Mouse (Mus musculus) CD8-positive naive resting alpha-beta T cell, adult 2 months (primary cell): ENCODE measurements around the gene Ssbp3.

Experiments used
- DNase-seq, 2 experiments: peaks; one replicate each; pipeline ENCODE4 v3.0.0; 2022; ENCODE audit warnings: low read depth in 2 of 2, low spot score in 2 of 2

The Ssbp3 gene

GRCm38 (mm10) chr4:107045188-107045587 is 134.7 kb downstream of the Ssbp3 start:
- DNase-seq = no peak

GRCm38 (mm10) chr4:107047806-107048205 is 137.3 kb downstream of the Ssbp3 start:
- DNase-seq = no peak

- DNase-seq = no peak
These were observed 138.2 kb downstream of the Ssbp3 start for GRCm38 (mm10) chr4:107048568-107049162.

GRCm38 (mm10) chr4:107051889-107052288 is 141.4 kb downstream of the Ssbp3 start:
- DNase-seq = no peak

- DNase-seq = no peak
These were observed 142.6 kb downstream of the Ssbp3 start for GRCm38 (mm10) chr4:107052962-107053553.

- no peak for DNase-seq
These were observed 145.6 kb downstream of the Ssbp3 start for GRCm38 (mm10) chr4:107056088-107056487.

GRCm38 (mm10) chr4:107058346-107058745 is 147.8 kb downstream of the Ssbp3 start:
- no peak for DNase-seq

GRCm38 (mm10) chr4:107058781-107059180 is 148.3 kb downstream of the Ssbp3 start:
- no peak for DNase-seq

- no peak for DNase-seq
These were observed 151.1 kb downstream of the Ssbp3 start for GRCm38 (mm10) chr4:107061560-107061959.

GRCm38 (mm10) chr4:107063214-107063613 is 152.7 kb downstream of the Ssbp3 start:
- no peak for DNase-seq

- DNase-seq = no peak
These were observed 154.0 kb downstream of the Ssbp3 start for GRCm38 (mm10) chr4:107064394-107065098.

- peak; percentile 93 to 96 for DNase-seq
These were observed 156.0 kb downstream of the Ssbp3 start, which contains the start of the genes Mrpl37 and Cyb5rl for GRCm38 (mm10) chr4:107066252-107067124. Gene Mrpl37, minus strand, starts transcription at chr4:107066868. Gene Cyb5rl, plus strand, starts transcription at chr4:107066988.

GRCm38 (mm10) chr4:107067151-107067840 is 156.8 kb downstream of the Ssbp3 start:
- DNase-seq = no peak

- DNase-seq = no peak
These were observed 161.8 kb downstream of the Ssbp3 start for GRCm38 (mm10) chr4:107072343-107072742.

GRCm38 (mm10) chr4:107075456-107075855 is 165.0 kb downstream of the Ssbp3 start:
- DNase-seq = no peak

- no peak for DNase-seq
These were observed 168.4 kb downstream of the Ssbp3 start for GRCm38 (mm10) chr4:107078894-107079293.

GRCm38 (mm10) chr4:107079716-107080115 is 169.2 kb downstream of the Ssbp3 start:
- DNase-seq = no peak

- no peak for DNase-seq
These were observed 171.7 kb downstream of the Ssbp3 start for GRCm38 (mm10) chr4:107082185-107082584.

GRCm38 (mm10) chr4:107083126-107083525 is 172.6 kb downstream of the Ssbp3 start:
- no peak for DNase-seq

GRCm38 (mm10) chr4:107084343-107084742 is 173.8 kb downstream of the Ssbp3 start:
- DNase-seq = no peak

GRCm38 (mm10) chr4:107084858-107085257 is 174.4 kb downstream of the Ssbp3 start:
- no peak for DNase-seq
